Mouse (Mus musculus) liver, adult 2 months (tissue): Measurements from ENCODE around the gene Kcnk3. TPM values are rescaled to one million over a fixed set of nuclear protein-coding genes. Genes with fewer than 3 reads are reported as not detected.

Source experiments
- DNase-seq: peaks from one replicate; pipeline ENCODE4 v3.0.0-alpha.2; 2011; ENCODE audit warnings: low read depth, low spot score; ENCODE audit errors: extremely low read depth
- H3K27ac ChIP-seq: fragments of 200-500 bp; replicated peaks from 2 replicates; pipeline ENCODE4 v1.5.1; 2012; ENCODE audit warnings: low read depth, mild to moderate bottlenecking, control low read depth, inconsistent platforms, low read length; ENCODE audit not compliant: insufficient read depth
- H3K27me3 ChIP-seq: fragments of 200-500 bp; 2 replicates; pipeline ENCODE4 v1.6.1; 2012; ENCODE audit warnings: mild to moderate bottlenecking, moderate library complexity, low read length, inconsistent platforms; ENCODE audit not compliant: control insufficient read depth, insufficient read depth
- H3K36me3 ChIP-seq: fragments of 200-500 bp; 2 replicates; pipeline ENCODE4 v1.6.1; 2012; ENCODE audit warnings: low read length, inconsistent platforms; ENCODE audit not compliant: control insufficient read depth, insufficient read depth
- H3K4me1 ChIP-seq: fragments of 200-500 bp; 2 replicates; pipeline ENCODE4 v1.6.1; 2011; ENCODE audit warnings: low read length; ENCODE audit not compliant: control insufficient read depth, insufficient read depth
- H3K4me3 ChIP-seq: fragments of 200-500 bp; 2 replicates; pipeline ENCODE4 v1.5.1; 2011; ENCODE audit warnings: low read depth, mild to moderate bottlenecking, control low read depth, low read length, moderate library complexity; ENCODE audit not compliant: insufficient read depth
- H3K79me2 ChIP-seq: fragments of 200-500 bp; 2 replicates; pipeline ENCODE4 v1.6.1; 2012; ENCODE audit warnings: inconsistent platforms, mild to moderate bottlenecking, low read length, moderate library complexity; ENCODE audit not compliant: control insufficient read depth, insufficient read depth
- H3K9ac ChIP-seq: fragments of 200-500 bp; 2 replicates; pipeline ENCODE4 v1.6.1; 2012; ENCODE audit warnings: low read depth, mild to moderate bottlenecking, control low read depth, inconsistent platforms, low read length
- CTCF ChIP-seq: fragments of 200-500 bp; IDR thresholded peaks from 2 replicates; pipeline ENCODE4 v1.5.1; 2011; ENCODE audit warnings: low read depth, low read length, control low read depth
- POLR2A ChIP-seq: fragments of 200-500 bp; IDR thresholded peaks from 2 replicates; pipeline ENCODE4 v1.6.1; 2011; ENCODE audit warnings: low read length, control low read depth; ENCODE audit not compliant: insufficient read depth; ENCODE audit errors: extremely low read depth
- WGBS: fragments of 180-500 bp; shearing (Covaris S2); methylation state at CpG from one replicate; pipeline ENCODE4 v1.1.7; 2018; 5-methylcytosine and 5-hydroxymethylcytosine counted together
- polyA plus RNA-seq: library from polyadenylated mRNA; depleted of rRNA; stranded (reverse); fragments of >200 nt; gene quantifications from 2 replicates; pipeline ENCODE4 v1.2.3, GENCODE M21; 2012
- total RNA-seq: library from RNA; depleted of rRNA; stranded (reverse); fragments of >200 nt; gene quantifications from 2 replicates; pipeline ENCODE4 v1.2.3, GENCODE M21; 2014

The Kcnk3 gene
- total and polyA plus RNA-seq, 2 experiments: 0.18 to 0.61 TPM

DNA sequence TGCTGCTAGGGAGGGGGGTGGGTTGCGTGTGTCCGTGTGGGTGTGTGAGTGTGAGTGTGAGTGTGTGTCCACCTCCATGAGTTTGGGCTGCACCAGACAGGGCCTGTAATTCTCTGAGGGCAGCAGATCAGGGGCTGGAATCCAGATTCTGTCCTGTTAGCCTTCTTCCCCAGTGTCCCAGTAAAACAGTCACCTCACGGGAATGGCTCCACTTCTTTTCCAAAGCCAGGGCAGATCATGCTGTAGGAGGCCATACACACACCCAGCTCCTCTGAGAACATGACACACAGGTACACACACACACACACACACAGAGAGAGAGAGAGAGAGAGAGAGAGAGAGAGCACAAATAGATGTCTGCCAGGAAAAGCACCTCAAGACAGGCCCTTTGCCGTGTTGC is 1.1 kb downstream of the Kcnk3 start:
- TF ChIP-seq CTCF: no peak
- TF ChIP-seq POLR2A: no peak
- DNase-seq: no peak
- Histone ChIP-seq H3K4me3 (peak overlapping the region; percentile 1; the same call in 1 of the 2 replicates), H3K36me3 (no peaks in the 10 kb centered on the region), H3K79me2 (no peaks in the 10 kb centered on the region), H3K27me3 (peaks cover 10% of the 10 kb centered on the region), H3K4me1 (peaks cover 1% of the 10 kb centered on the region; the same call in 1 of the 2 replicates), H3K9ac (no peak overlapping the region), H3K27ac (no peak overlapping the region)
- WGBS: 75% methylated on average over 4 of the region's 4 CpGs

DNA sequence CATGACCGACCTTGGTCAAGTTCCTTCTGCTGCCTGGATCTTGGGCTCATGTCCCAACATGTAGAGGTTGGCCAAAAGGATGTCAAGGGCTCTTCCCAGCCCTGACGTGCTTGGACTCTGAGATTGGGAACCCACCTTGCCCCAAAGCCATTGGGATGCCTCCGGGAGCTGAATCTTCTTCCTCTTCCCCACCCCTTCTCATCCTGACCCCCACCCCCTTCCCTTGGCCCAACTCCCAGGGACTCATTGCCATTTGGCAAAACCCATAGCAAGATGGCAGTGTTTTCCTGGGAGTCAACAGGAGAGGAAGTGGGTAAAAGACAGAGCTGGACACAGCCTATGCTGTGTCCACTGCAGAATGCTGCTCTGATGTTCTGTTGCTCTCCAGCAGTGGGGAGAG is 1.6 kb downstream of the Kcnk3 start:
- TF ChIP-seq POLR2A (no peak), CTCF (no peak)
- no peak overlapping the region for H3K9ac ChIP-seq
- DNase-seq: no peak
- peaks cover 2% of the 10 kb centered on the region; the same call in 1 of the 2 replicates for H3K4me1 ChIP-seq
- H3K79me2 ChIP-seq: no peaks in the 10 kb centered on the region
- no peak overlapping the region for H3K4me3 ChIP-seq
- WGBS: 74% methylated on average over 3 of the region's 3 CpGs
- H3K27me3 ChIP-seq: peaks cover 10% of the 10 kb centered on the region
- H3K36me3 ChIP-seq: no peaks in the 10 kb centered on the region
- no peak overlapping the region for H3K27ac ChIP-seq

DNA sequence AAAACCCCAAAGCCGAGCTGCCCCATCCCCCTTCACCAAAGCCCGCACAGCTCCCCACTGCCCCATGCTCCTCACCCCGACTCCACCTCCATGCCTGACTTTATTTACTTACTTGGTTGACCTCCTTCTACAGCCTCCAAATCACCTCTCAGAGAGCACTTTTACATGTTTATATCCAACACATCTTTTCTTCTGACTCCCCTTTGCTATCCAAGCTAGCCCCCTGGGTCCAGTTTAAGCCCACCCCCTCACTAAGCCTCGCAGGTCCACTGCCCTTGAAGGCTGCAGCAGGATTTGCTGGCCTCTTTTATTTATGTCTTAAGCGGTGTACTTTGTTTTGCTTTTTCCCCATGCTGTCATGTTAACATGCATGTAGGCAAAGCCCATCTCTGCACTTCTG is 2.3 kb downstream of the Kcnk3 start:
- H3K79me2 ChIP-seq: no peaks in the 10 kb centered on the region
- peaks cover 10% of the 10 kb centered on the region for H3K27me3 ChIP-seq
- no peak for TF ChIP-seq CTCF
- no peak for TF ChIP-seq POLR2A
- no peak overlapping the region for H3K27ac ChIP-seq
- H3K4me3 ChIP-seq: no peak overlapping the region
- no peak for DNase-seq
- no peak overlapping the region for H3K9ac ChIP-seq
- H3K36me3 ChIP-seq: no peaks in the 10 kb centered on the region
- 76% methylated on average over 5 of the region's 5 CpGs for WGBS
- H3K4me1 ChIP-seq: peaks cover 4% of the 10 kb centered on the region; the same call in 1 of the 2 replicates

DNA sequence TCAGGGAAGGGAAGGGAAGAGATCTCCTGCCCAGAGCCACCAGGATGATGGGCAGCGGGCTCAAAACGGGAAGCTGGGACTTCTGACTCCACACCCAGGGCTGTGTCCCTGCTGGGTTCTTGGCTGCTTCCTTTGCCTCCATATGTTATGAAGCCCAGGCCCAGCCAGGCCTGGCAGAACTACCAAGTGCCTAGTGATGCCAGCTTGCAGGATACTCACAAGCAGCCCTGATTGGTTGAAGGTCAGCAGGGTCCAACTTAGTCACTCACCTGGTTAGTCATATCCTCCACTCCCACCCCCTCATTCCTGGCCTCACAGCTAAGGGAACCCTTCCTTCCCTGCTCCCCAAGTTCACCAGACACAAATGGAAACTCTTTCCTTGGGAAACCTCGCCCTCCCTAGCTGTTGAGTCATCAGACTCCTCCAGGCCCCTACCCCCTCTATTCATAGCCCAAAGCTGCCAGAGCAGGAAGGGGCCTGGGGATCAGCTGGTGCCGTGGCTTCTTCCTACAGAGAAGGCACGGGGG is 3.3 kb downstream of the Kcnk3 start:
- H3K4me1 ChIP-seq: peaks cover 4% of the 10 kb centered on the region; the same call in 1 of the 2 replicates
- peaks cover 10% of the 10 kb centered on the region for H3K27me3 ChIP-seq
- WGBS: 77% methylated on average over 5 of the region's 5 CpGs
- no peak overlapping the region for H3K9ac ChIP-seq
- H3K79me2 ChIP-seq: no peaks in the 10 kb centered on the region
- no peak overlapping the region for H3K4me3 ChIP-seq
- no peak for DNase-seq
- TF ChIP-seq CTCF: no peak
- TF ChIP-seq POLR2A: no peak
- no peaks in the 10 kb centered on the region for H3K36me3 ChIP-seq
- H3K27ac ChIP-seq: no peak overlapping the region

DNA sequence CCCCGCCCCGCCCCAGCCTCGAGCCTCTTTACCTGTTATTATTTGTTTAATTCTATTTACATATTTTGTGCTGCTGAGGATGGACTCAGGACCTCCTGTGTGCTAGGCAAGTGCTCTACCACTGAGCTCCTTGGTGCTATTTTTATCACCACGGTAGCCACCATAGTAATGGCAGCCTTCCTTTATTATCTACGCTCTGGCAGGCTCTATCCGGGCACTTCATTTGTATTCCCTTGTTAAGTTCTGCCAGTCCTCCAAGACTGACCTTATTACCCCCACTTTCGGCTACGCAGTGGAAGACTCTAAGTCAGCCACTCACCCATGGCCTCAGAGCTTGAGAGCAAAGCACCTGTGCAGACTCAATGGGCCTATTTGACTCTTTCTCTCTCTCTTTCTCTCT is 3.8 kb downstream of the Kcnk3 start:
- H3K36me3 ChIP-seq: no peaks in the 10 kb centered on the region
- H3K9ac ChIP-seq: no peak overlapping the region
- H3K4me1 ChIP-seq: peaks cover 4% of the 10 kb centered on the region; the same call in 1 of the 2 replicates
- no peak for TF ChIP-seq POLR2A
- TF ChIP-seq CTCF: no peak
- WGBS: 90% methylated on average over 8 of the region's 8 CpGs
- no peak for DNase-seq
- H3K4me3 ChIP-seq: no peak overlapping the region
- H3K27me3 ChIP-seq: peaks cover 10% of the 10 kb centered on the region
- H3K27ac ChIP-seq: no peak overlapping the region
- no peaks in the 10 kb centered on the region for H3K79me2 ChIP-seq

DNA sequence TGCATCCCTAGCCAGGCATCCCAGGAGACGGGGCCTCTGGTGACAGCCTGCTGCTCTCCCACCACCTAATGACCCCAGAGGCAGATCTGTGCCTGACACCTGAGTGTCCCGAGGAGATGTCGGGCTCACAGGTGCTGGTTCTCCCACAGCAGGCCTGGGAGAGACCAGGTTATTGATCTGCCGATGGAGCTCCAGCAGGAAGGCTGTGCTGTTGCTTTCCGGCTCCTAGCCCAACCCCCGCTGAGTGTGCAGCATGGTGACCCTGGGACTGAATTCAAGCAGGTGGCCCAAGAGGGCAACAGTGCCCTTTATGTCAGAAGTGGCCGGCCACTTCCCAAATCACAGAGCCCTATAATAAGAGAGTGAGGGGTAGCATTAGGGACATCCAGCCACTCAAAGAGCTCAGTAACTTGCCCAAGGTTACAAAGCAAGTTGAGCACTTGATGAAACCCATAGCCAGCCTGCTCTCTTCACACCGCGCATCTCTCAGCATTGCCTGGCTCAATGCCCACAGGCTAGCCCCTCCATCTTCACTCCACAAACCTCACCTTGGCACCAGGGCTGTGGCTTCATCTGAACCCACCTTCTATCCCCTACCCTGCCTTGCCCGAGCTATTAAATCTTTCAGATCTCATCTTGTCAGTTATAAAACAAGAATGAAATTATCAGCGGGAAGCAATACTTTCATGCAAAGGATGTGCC is 4.5 kb downstream of the Kcnk3 start:
- H3K4me3 ChIP-seq: no peak overlapping the region
- no peak overlapping the region for H3K9ac ChIP-seq
- no peaks in the 10 kb centered on the region for H3K79me2 ChIP-seq
- WGBS: 81% methylated on average over 11 of the region's 11 CpGs
- no peak overlapping the region for H3K27ac ChIP-seq
- H3K27me3 ChIP-seq: peaks cover 10% of the 10 kb centered on the region
- TF ChIP-seq CTCF (no peak), POLR2A (no peak)
- H3K4me1 ChIP-seq: peaks cover 4% of the 10 kb centered on the region; the same call in 1 of the 2 replicates
- no peaks in the 10 kb centered on the region for H3K36me3 ChIP-seq
- DNase-seq: no peak
